Mouse (Mus musculus) CH12.LX (cell line): ENCODE data around the gene Prkce.

Experiments used
- BHLHE40 ChIP-seq: IDR thresholded peaks from 2 replicates; pipeline ENCODE4 v1.6.1; 2011; ENCODE audit warnings: mild to moderate bottlenecking, low read depth, low read length, improper control_type of control experiment
- CTCF ChIP-seq, 2 experiments: IDR thresholded peaks in 1 of 2; conservative IDR thresholded peaks in 1 of 2; 2 replicates each; pipeline ENCODE4 v1.5.1; 2011 to 2012; ENCODE audit warnings: low read depth in 2 of 2, low read length in 2 of 2, improper control_type of control experiment in 1 of 2, inconsistent platforms in 1 of 2, mild to moderate bottlenecking in 1 of 2, moderate library complexity in 1 of 2
- E2F4 ChIP-seq: IDR thresholded peaks from 2 replicates; pipeline ENCODE4 v1.6.1; 2011; ENCODE audit warnings: low read depth, low read length, improper control_type of control experiment; ENCODE audit not compliant: insufficient replicate concordance
- KAT2A ChIP-seq: IDR thresholded peaks from 2 replicates; pipeline ENCODE4 v1.6.1; 2012; ENCODE audit warnings: low read length, improper control_type of control experiment, inconsistent platforms; ENCODE audit not compliant: insufficient replicate concordance
- NRF1 ChIP-seq: IDR thresholded peaks from 2 replicates; pipeline ENCODE4 v1.6.1; 2014; ENCODE audit warnings: low read depth, mild to moderate bottlenecking, inconsistent platforms, low read length, improper control_type of control experiment, moderate library complexity
- POLR2A ChIP-seq: IDR thresholded peaks from 2 replicates; pipeline ENCODE4 v1.6.1; 2011; ENCODE audit warnings: low read depth, mild to moderate bottlenecking, improper control_type of control experiment, low read length
- RCOR1 ChIP-seq: conservative IDR thresholded peaks from 2 replicates; pipeline ENCODE4 v1.6.1; 2012; ENCODE audit warnings: low read depth, mild to moderate bottlenecking, inconsistent platforms, low read length, improper control_type of control experiment
- UBTF ChIP-seq: IDR thresholded peaks from 2 replicates; pipeline ENCODE4 v1.6.1; 2012; ENCODE audit warnings: low read depth, mild to moderate bottlenecking, inconsistent platforms, low read length, improper control_type of control experiment, moderate library complexity
- USF1 ChIP-seq: IDR thresholded peaks from 2 replicates; pipeline ENCODE4 v1.6.1; 2014; ENCODE audit warnings: low read depth, mild to moderate bottlenecking, inconsistent platforms, low read length, improper control_type of control experiment
- USF2 ChIP-seq: conservative IDR thresholded peaks from 2 replicates; pipeline ENCODE4 v1.6.1; 2011; ENCODE audit warnings: low read depth, low read length, improper control_type of control experiment
- ZC3H11A ChIP-seq: IDR thresholded peaks from 2 replicates; pipeline ENCODE4 v1.6.1; 2012; ENCODE audit warnings: low read depth, mild to moderate bottlenecking, inconsistent platforms, low read length, improper control_type of control experiment

DNA sequence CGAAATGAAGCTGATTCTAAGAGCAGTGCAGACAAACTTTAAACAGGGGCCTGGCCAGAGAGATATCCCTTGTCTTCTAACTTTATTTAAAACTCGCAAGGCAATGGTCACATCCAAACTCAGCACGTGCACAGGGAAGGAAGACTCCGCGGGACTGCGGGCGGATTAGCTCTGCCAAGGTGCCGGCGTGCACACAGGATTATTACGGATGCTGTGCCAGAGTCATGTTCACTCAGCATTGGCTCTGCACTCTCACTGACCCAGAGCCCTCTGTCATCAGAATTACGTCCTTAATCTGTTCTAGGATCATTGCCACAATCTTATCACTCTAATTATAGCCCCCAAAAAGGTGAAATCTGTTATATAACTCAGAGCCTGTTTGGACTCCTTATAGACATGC, 353.7 kb downstream of the Prkce start:
- TF ChIP-seq UBTF (no peak), E2F4 (no peak), CTCF (conservative IDR thresholded peaks at IDR 0.05 in 1 of 2, IDR thresholded peaks at IDR 0.05 in 1 of 2; ENCODE audit: low read depth in 2 of 2, low read length in 2 of 2) (no peak), POLR2A (no peak), KAT2A (no peak), USF1 (no peak), RCOR1 (no peak), USF2 (no peak), ZC3H11A (no peak), NRF1 (no peak), BHLHE40 (no peak)
